Mouse (Mus musculus) fat pad, adult 2 months (tissue): ENCODE measurements at regions not wholly inside any gene's neighbourhood (a gene's known extent, or its start where the extent isn't known, plus 50 kb on each side); places are given as distances from the start of the nearest gene placed in this dataset.

Experiments
- DNase-seq: peaks from one replicate; pipeline ENCODE4 v3.0.0-alpha.2; 2011; ENCODE audit warnings: low read depth, low spot score; ENCODE audit errors: extremely low read depth

- DNase-seq = no peak
These were observed 77.4 kb upstream of the Commd8 start for GRCm38 (mm10) chr5:72245382-72245781.

GRCm38 (mm10) chr5:72244134-72244533 is 76.1 kb upstream of the Commd8 start:
- DNase-seq = no peak

GRCm38 (mm10) chr5:72242981-72243380 is 75.0 kb upstream of the Commd8 start:
- DNase-seq = no peak

GRCm38 (mm10) chr5:72241451-72241850 is 73.5 kb upstream of the Commd8 start:
- DNase-seq = no peak

- DNase-seq = no peak
These were observed 72.3 kb upstream of the Commd8 start for GRCm38 (mm10) chr5:72240271-72240670.

GRCm38 (mm10) chr5:72227002-72227401 is 59.0 kb upstream of the Commd8 start:
- no peak for DNase-seq

- no peak for DNase-seq
These were observed 57.7 kb upstream of the Commd8 start for GRCm38 (mm10) chr5:72225576-72226298.

- DNase-seq = no peak
These were observed 57.1 kb upstream of the Commd8 start for GRCm38 (mm10) chr5:72225056-72225455.

- no peak for DNase-seq
These were observed 56.6 kb upstream of the Commd8 start for GRCm38 (mm10) chr5:72224551-72224966.

GRCm38 (mm10) chr5:72222902-72223301 is 54.9 kb upstream of the Commd8 start:
- peak; percentile 63 for DNase-seq

GRCm38 (mm10) chr5:72219697-72220096 is 51.7 kb upstream of the Commd8 start:
- DNase-seq = peak; percentile 86

- no peak for DNase-seq
These were observed 51.3 kb upstream of the Commd8 start for GRCm38 (mm10) chr5:72219248-72219647.
